Mouse (Mus musculus) adrenal gland, adult 18-20 months (tissue): Measurements from ENCODE around the gene Natd1. TPM values are rescaled to one million over a fixed set of nuclear protein-coding genes. Genes with fewer than 3 reads are reported as not detected.
"Not testable (repeated sequence)": the region's sequence is repeated elsewhere in the genome, so short reads cannot be mapped to it uniquely, and the experiment has no call there.

Source experiments
- DNase-seq, 2 experiments: peaks; one replicate each; pipeline ENCODE4 v3.0.0; 2021 to 2022; ENCODE audit warnings: low spot score in 2 of 2
- total RNA-seq, 2 experiments: library from RNA; stranded (reverse); gene quantifications; 1 replicate in 1 of 2; 2 replicates in 1 of 2; pipeline ENCODE4 v1.2.3; 2021

The Natd1 gene
- total RNA-seq, 2 experiments from 2014 or later: 21.6 to 22.9 TPM

DNA sequence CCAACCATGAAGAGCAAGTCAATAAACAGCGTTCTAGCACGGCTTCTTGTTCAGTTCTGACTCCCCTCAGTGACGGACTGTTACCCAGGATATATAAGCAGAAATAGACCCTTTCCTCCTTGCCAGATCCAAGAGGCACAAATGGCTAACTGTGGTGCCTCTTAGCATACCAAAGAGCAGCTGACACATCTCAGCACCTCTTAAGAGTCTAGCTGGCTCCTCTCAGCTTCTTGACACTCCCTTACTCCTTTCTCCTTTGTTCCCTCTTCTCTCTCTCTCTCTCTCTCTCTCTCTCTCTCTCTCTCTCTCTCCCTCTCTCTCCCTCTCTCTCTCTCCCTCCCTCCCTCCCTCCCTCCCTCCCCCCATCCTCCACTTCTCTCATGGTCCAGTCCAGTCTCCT lies 23.8 kb downstream of the Natd1 start:
- DNase-seq: no peak

DNA sequence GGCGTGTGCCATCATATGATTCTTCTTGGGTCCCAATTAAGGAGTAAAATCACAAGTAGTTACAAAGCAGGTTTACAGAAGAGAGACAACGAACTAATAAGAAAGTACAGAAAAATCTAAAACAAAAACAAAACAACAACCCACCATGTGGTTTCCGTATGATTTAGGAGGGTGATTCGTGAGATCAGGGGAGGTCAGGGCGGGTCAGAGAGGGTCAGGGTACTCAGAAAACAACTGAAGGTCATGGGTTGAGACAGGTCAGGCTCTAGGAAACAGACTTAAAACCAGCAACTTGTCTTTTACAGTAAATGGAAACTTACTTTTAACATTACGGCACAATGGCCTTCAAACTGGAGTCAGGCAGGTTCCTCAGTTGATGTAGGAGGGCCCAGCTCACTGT lies 24.3 kb downstream of the Natd1 start:
- no peak for DNase-seq

DNA sequence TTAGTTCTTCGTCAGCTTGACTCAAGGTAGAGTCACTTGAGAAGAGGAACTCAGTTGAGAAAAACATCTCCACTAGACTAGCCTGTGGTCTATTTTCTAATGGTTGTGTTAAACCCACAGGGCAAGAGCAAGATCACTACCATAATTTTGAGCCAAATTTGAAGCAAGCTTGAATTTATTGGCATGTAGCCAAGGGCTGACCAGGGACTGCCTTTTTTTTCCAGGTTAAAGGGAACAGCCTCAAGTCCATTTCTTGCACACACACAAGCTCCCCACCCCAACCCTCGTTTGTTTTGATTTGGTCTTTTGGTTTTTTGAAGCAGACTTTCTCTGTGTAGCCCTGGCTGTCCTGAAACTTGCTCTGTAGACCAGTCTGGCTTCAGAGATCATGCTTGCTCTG lies 24.7 kb downstream of the Natd1 start:
- DNase-seq: no peak

DNA sequence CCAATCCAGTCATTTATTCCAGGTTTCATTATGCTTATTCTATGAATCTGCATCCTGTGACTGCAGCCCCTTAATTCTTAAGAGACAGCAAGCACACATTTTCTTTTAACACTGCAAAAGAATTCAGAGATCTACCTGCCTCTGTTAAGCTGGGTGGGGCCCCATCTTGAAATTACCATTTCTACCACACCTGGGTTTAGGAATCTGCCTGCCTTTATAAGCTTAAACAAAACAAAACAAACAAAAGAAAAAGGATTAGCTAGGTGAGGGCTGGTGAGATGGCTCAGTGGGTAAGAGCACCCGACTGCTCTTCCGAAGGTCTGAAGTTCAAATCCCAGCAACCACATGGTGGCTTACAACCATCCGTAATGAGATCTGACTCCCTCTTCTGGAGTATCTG lies 27.6 kb downstream of the Natd1 start:
- DNase-seq: not testable (repeated sequence)

DNA sequence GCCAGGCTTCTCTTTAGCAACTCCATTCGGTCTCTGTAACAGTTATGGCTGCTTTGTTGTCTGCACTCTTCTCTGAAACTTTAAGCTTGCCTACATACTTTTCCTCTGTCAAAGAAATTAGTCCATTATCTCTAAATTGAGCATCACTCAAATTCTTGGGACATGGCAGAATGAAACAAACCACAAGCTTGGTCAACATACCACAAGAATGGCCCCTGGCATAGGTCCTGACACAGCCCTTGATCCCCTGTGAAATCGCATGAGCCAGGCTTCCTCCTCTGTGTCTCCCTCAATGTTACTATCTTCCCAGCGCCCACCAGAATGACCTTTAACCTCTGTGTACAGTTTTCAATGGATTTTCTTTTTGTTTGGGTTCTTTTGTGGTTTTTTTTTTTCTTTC lies 32.2 kb downstream of the Natd1 start:
- no peak for DNase-seq

DNA sequence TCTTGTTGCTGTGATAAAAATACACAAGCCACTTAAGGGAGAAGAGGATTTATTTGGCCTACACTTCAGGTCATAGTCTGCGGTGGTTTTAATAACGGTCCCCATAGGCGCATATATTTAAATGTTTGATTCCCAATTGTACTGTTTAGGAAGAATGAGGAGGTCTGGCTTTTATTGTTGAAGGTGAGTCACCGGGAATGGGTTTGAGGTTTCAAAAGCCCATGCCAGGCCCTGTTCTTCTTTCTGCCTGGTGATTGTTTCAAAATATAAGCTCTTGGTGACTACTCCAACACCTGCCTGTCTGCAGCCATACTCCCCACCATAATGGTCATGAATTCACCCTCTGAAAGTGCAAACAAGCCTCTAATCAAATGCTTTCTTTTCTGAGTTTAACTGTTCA lies 34.0 kb downstream of the Natd1 start:
- no peak for DNase-seq

DNA sequence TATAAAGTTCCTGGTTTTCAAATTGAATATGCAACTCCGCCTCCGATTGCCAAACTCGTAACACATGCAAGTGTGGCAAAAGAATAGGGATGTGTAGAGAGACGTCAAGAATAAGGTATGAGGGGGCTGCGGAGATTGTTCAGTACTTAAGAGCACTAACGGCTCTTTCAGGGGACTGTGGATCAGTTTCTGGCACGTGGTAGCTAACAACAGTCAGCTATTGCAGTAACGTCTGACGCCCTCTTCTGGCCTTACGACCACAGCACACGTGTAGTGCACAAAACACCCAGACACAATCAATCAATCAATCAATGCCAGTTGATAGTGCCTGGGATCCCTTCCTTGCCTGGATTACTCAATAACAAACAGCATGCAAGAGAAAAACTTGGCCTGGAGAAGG lies 35.1 kb downstream of the Natd1 start:
- DNase-seq: peak in 1 of 2 experiments; percentile 39

DNA sequence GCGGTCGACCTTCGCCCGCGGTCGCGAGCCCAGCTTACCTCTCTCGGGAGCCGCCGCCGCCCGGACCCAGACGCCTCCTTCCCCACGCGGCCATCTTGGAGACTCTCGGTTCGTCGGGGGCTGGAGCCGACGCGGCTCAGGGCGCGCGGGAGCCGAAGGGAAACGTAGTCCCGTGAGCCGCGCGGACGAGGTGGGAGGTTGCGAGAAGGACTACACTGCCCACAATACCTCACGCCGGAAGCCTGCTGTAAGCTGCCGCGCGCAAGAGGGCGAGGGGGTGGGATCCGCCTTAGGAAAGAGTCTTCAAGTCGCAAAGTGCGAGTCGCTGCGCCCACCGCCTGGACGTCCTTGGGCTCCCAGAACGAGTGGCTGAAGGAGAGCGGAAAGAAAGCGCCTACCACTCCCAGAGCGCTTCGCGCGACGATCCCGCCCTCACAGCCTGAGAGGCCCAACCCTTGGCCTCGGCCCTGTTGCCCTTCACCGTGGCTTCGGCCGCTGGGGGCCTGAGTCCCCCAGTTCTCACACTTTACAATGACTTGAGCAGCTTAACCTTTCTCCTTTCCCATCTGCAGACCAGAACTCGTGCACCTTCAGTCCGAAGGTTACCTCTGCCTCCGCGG lies 35.8 kb downstream of the Natd1 start, which contains the start of gene Tmem11:
Gene Tmem11, minus strand, starts transcription at position 598 of the 620 bp plus-strand sequence.
- DNase-seq: peak; percentile 84 to 85

DNA sequence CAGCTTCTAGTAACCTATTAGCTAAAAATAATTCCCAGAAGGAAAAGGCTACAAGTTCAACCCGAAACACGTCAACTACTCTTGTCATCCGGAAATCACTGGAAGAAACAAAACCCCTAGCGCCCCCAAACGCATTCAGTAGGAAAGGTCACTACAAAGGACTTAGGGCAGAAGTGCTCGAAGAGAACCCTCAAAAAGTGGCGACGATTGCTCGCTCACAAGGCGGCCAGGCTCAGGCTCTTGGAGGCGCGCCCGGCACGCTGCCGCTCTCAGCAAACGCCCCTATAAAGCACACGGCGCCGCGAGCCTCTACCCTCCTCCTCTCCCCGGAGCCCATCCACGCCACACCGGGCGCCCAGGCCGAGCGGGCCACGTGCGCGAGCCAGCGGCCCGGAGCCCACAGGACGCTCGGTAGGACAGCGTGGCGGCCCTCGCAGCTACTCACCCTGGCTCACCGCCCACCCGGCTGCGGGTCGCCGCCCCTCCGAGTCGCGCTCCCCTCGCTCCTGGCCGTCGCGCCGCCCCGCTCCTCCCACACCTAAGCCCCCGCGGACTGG lies 36.4 kb downstream of the Natd1 start:
- DNase-seq: no peak

DNA sequence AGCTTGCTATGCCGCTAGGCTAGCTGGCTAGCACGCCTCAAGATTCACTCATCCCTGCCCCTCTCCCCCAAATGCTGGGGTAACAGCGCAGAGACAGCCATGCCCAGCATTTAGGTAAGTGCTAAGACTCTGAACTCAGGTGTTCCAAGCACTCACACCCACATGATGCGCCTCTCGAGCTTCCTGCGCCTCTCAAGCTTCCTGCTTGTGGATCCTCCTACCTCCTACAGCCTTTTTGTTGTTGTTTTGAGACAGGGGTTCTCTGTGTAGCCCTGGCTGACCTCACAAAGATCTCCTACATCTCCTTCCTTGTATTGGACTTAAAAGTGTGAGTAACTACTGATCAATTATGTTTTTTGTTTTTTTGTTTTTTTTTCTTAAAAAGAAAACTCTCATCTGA lies 41.4 kb downstream of the Natd1 start:
- no peak for DNase-seq

DNA sequence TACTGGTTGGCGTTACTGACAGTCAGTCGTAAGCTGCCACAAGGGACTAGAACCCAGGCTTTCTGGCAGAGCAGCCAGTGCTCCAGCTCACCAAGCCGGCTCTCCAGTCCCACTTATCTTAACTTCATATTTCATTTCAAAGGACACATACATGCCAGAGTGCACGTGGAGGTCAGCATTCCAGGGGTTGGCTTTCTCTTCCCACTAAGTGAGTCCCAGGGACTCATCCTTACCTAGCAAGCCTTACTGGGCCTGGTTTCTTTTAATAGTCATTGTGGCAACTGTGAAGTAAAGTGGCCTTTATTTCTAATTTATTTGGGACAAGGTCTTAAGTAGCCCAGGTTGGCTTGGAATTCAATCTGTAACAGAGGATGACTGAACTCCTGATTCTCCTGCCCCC lies 43.1 kb downstream of the Natd1 start:
- DNase-seq: no peak

DNA sequence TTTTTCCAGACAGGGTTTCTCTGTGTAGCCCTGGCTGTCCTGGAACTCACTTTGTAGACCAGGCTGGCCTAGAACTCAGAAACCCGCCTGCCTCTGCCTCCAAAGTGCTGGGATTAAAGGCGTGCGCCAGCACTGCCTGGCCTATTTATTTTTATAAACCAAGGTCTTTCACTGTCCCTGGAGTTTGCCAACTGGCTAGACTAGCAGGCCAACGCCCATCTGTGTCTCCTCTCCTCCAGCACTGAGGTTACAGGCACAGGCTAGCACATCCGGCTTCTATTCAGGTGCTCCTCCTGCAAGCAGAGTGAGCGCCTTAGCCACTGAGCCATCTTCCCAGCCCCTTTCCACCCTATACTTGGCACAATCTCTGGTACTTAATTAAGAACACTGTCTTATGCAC lies 45.1 kb downstream of the Natd1 start:
- not testable (repeated sequence) for DNase-seq

DNA sequence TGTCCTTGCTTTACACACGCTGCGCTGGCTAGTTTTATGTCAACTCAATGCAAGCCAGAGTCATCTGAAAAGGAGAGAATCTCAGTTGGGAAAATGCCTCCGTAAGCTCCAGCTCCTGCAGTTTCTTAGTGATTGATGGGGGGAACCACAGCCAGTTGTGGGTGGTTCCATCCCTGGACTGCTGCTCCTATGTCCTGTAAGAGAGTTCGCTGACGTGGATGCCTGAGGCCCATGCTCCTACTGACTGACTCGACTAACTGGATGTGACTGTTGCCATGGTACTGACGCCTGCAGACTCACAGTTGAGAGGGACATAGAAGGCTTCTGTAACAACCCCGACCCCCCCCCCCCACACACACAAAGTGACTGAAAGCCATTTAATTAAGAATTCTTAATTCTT lies 46.6 kb downstream of the Natd1 start:
- no peak for DNase-seq

DNA sequence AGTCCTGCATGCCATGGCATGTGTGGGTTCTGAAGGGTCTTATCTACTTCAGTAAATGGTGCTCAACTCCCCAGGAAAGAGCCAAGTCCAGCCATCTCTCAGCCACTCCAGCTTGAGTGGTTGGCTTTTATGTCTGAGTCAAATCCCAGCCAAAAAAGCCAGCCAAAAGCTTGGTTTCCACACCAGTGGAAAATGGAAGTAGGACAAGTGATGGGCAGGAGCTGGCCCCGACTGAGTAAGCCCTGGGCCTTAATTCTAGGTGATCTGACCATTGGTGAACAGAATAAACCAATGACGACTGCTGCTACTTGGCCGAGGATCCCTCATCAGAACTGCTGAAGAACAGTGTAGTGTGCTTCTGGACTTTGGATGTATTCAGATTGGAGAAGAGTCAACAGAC lies 47.1 kb downstream of the Natd1 start:
- DNase-seq: no peak

DNA sequence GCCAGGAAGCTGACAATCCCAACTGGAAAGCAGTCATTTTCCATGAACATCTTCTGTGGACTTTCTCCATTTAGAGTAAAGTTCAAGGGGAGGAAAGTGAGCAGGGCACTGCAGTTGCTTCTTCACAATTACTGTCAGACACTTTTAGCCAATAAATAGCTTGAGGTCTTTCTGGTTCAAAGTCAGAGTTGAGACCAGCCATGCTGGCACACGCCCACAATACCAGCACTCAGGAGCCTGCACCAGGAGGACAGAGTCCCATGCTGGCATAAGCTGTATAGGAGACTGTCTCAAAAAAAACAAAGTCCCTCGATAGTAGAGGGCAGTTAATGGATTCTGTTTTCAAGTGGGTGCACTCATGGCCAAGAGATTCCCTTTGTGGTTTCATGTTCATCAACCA lies 48.5 kb downstream of the Natd1 start:
- DNase-seq: no peak

DNA sequence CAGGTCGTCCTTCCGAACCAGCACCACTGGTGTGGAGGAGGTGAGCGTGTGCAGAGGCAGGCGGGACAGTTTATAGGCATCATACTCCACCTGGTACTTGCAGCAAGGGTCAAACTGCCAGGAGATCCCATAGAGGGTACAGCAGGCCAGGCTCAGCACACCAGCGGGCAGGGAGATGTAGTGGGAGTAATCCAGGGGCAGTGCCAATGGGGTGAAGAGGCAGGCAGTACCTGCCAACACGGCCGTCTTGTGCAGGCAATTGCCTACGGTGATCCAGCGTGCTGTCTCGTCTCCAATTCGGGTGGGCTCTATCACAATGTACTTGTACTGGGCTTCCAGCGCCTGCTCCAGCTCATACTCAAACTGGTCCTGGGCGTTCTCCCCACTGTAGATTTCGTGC lies 49.6 kb downstream of the Natd1 start:
- DNase-seq: no peak

DNA sequence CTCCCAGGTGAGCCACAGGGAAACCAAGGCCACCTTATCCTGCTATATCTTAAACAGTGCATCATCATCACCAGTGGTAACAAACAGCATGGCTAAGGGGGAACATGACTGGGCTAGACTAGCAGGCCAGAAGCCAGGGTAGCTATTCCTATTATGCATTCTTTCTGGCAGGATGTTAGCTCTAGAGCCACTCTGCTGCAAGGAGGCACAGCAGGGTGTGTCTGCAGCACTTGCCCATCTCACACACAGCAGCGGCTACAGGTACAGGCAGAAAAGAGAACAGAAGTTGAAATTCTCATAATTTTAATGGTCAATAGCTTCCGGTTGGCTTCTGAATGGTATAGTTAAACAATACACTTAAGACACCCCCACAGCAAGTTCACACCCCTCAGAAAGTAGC lies 50.4 kb downstream of the Natd1 start:
- no peak for DNase-seq

DNA sequence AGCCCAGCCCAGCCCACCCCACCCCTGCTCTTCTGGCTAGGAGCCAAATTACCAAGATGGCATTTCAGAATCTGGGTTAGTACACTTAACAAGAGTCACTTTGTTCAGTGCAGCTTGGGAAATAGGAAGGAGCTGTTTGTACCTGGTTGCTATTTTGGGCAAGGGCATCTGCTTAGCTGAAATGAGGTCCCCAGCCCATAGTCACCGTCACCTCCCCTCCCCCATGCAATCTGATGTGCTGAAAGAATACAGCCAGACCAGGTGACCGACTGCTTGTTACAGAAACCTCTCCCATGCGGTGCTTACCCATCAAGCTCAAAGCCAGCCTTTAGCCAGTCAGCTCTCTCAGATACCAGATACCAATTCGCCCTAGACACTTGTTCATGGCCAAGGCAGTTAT lies 51.4 kb downstream of the Natd1 start:
- DNase-seq: no peak

DNA sequence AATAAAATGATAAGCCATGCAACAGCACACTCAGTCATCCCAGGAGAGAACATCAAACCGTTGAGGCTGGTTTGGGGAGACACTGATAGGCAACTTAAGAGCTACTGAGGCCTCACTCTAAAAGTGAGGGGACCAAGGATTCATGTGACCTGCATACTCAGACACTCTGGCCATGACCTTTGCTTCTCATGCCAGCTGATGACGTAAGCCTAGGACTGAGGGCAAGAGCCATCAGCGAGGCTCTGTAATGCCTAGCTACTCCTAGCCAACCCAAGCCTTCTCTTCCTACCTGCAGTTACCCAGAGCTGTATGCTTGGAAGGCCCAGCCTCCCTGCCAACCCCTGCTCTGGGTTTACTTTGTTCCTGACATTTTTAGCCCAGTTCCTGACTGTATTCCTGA lies 52.6 kb downstream of the Natd1 start:
- no peak for DNase-seq

DNA sequence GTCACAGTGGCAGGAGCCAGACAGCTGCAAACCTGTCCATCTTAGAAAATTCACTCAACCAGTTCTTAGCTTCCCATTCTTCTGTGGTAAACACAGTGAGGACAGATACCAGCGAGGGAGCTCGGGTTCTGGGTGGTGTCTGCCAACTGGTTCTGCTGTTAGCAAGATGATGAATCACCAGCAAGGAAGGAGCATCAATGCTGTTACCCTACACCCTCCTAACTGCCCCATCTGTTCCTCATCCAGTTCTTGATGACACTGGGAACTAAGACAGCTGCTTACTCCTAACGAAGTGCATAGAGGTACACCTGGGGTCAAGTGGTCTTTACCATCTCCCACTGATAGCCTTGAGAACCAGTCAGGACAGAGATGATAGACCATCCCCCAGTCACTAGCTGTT lies 58.0 kb downstream of the Natd1 start:
- no peak for DNase-seq
